Mouse (Mus musculus): ENCODE measurements around the gene Tent5a. TPM values are rescaled to one million over a fixed set of nuclear protein-coding genes. Genes with fewer than 3 reads are reported as not detected.
A peak's percentile ranks its signal among the peaks of the same experiment; 100 is the strongest.

The Tent5a gene
- 5.4 and 5.7 TPM in 2 replicates for polyA plus RNA-seq (2015; fragmentation: Nextera tagmentation; extraction: Ambion mirVana)

DNA sequence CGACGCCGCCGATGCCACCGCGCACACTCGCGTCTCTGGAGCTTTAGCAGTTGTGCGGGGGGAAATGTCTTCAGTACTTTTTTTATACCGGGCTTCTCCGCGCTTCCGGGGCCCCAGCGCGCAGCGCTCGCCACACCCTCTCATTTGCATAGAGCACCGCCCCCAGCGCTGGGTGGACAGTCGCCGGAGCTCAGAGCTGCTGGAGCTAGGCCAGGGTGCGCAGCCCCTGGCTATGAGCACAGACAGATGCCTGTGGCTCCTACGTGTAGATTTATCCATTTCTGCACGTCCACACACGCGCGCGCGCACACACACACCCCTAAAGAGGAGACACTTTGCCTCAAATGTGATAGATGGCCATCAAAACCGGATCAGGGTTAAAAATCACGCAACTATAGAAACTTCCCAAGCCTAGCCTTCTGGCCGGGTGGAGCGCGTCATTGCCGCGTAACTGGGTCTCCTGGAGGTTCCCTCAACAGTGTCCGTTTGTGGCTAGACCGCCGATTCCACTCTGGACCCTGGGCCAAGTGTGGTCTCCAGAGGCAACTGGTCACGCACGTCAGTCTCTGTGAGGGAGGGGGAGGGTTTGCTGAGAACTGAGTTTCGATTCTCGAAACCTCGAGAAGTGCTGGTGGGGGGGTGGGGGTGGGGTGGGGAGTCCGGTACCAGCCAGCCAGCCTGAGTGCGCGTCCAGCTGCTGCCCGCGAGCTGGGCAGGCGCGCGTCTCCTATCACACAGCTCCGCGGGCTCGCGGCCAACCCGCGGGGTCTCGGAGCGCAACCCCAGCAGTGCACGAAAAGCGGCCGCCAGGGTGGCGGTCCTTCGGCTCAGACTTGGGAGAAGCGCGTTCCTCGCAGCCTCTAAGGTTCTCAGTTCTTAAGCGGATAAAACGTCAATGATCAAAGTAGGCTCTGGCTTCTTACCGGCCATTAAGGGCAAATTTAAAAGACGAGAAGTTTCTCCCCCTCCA lies at the start of gene Tent5a:
Gene Tent5a, minus strand, starts transcription at position 107 of the 970 bp plus-strand sequence.
- H3K9me3 ChIP-seq (replicated peaks; ENCODE audit: control insufficient read depth, low read length, poor library complexity, severe bottlenecking), result no peaks in the 10 kb centered on the region
- ATAC-seq, result peak; percentile 86
- no peaks in the 10 kb centered on the region for H3K27me3 ChIP-seq (ENCODE audit: control insufficient read depth, insufficient read depth, low read depth, low read length)
- peak within 1 kb of the TSS; percentile 63 for H3K4me2 ChIP-seq (ENCODE audit: low read length)
- H3K9ac ChIP-seq (ENCODE audit: low read depth, low read length), result peak within 1 kb of the TSS; percentile 58
- under 1% methylated on average over 72 of the region's 72 CpGs for WGBS
- no peaks in the 10 kb centered on the region for H3K36me3 ChIP-seq (ENCODE audit: control insufficient read depth, insufficient read depth, low read length)
- peak within 1 kb of the TSS; percentile 69 for H3K4me3 ChIP-seq (ENCODE audit: low read depth, low read length)
- peaks cover 6% of the 10 kb centered on the region for H3K4me1 ChIP-seq (ENCODE audit: control insufficient read depth, insufficient read depth, low read length)
- H3K27ac ChIP-seq (ENCODE audit: low read length), result peak within 1 kb of the TSS; percentile 58

- no peaks in the 10 kb centered on the region for H3K27me3 ChIP-seq (ENCODE audit: control insufficient read depth, insufficient read depth, low read depth, low read length)
- H3K4me2 ChIP-seq (ENCODE audit: low read length), result no peak overlapping the region
- no peak overlapping the region for H3K4me3 ChIP-seq (ENCODE audit: low read depth, low read length)
- 89% methylated on average over 3 of the region's 3 CpGs for WGBS
- H3K4me1 ChIP-seq (ENCODE audit: control insufficient read depth, insufficient read depth, low read length), result no peaks in the 10 kb centered on the region
- no peaks in the 10 kb centered on the region for H3K9me3 ChIP-seq (replicated peaks; ENCODE audit: control insufficient read depth, low read length, poor library complexity, severe bottlenecking)
- H3K27ac ChIP-seq (ENCODE audit: low read length), result no peak overlapping the region
- H3K36me3 ChIP-seq (ENCODE audit: control insufficient read depth, insufficient read depth, low read length), result no peaks in the 10 kb centered on the region
- ATAC-seq, result no peak
- no peak overlapping the region for H3K9ac ChIP-seq (ENCODE audit: low read depth, low read length)
Measured at GRCm38 (mm10) chr9:85376643-85377307, 49.6 kb upstream of the Tent5a start.

- Histone ChIP-seq H3K4me1 (ENCODE audit: control insufficient read depth, insufficient read depth, low read length) (no peaks in the 10 kb centered on the region), H3K27ac (ENCODE audit: low read length) (no peak overlapping the region), H3K27me3 (ENCODE audit: control insufficient read depth, insufficient read depth, low read depth, low read length) (no peaks in the 10 kb centered on the region), H3K4me2 (ENCODE audit: low read length) (no peak overlapping the region), H3K36me3 (ENCODE audit: control insufficient read depth, insufficient read depth, low read length) (no peaks in the 10 kb centered on the region), H3K4me3 (ENCODE audit: low read depth, low read length) (no peak overlapping the region), H3K9ac (ENCODE audit: low read depth, low read length) (no peak overlapping the region), H3K9me3 (replicated peaks; ENCODE audit: control insufficient read depth, low read length, poor library complexity, severe bottlenecking) (no peaks in the 10 kb centered on the region)
- 90% methylated on average over 4 of the region's 4 CpGs for WGBS
- ATAC-seq, result no peak
Measured at GRCm38 (mm10) chr9:85375152-85375551, 48.0 kb upstream of the Tent5a start.

GRCm38 (mm10) chr9:85372034-85372433 lies 44.9 kb upstream of the Tent5a start:
- Histone ChIP-seq H3K27ac (ENCODE audit: low read length) (no peak overlapping the region), H3K4me1 (ENCODE audit: control insufficient read depth, insufficient read depth, low read length) (no peaks in the 10 kb centered on the region), H3K36me3 (ENCODE audit: control insufficient read depth, insufficient read depth, low read length) (no peaks in the 10 kb centered on the region), H3K4me2 (ENCODE audit: low read length) (no peak overlapping the region), H3K4me3 (ENCODE audit: low read depth, low read length) (no peak overlapping the region), H3K27me3 (ENCODE audit: control insufficient read depth, insufficient read depth, low read depth, low read length) (no peaks in the 10 kb centered on the region), H3K9me3 (replicated peaks; ENCODE audit: control insufficient read depth, low read length, poor library complexity, severe bottlenecking) (no peaks in the 10 kb centered on the region), H3K9ac (ENCODE audit: low read depth, low read length) (no peak overlapping the region)
- no peak for ATAC-seq
- 67% methylated on average over 1 of the region's 1 CpGs for WGBS

- Histone ChIP-seq H3K9me3 (replicated peaks; ENCODE audit: control insufficient read depth, low read length, poor library complexity, severe bottlenecking) (no peaks in the 10 kb centered on the region), H3K27ac (ENCODE audit: low read length) (no peak overlapping the region), H3K36me3 (ENCODE audit: control insufficient read depth, insufficient read depth, low read length) (no peaks in the 10 kb centered on the region), H3K4me2 (ENCODE audit: low read length) (no peak overlapping the region), H3K27me3 (ENCODE audit: control insufficient read depth, insufficient read depth, low read depth, low read length) (no peaks in the 10 kb centered on the region), H3K4me3 (ENCODE audit: low read depth, low read length) (no peak overlapping the region), H3K9ac (ENCODE audit: low read depth, low read length) (no peak overlapping the region), H3K4me1 (ENCODE audit: control insufficient read depth, insufficient read depth, low read length) (no peaks in the 10 kb centered on the region)
- ATAC-seq, result no peak
- WGBS, result 91% methylated on average over 5 of the region's 5 CpGs
Measured at GRCm38 (mm10) chr9:85369512-85369911, 42.4 kb upstream of the Tent5a start.

DNA sequence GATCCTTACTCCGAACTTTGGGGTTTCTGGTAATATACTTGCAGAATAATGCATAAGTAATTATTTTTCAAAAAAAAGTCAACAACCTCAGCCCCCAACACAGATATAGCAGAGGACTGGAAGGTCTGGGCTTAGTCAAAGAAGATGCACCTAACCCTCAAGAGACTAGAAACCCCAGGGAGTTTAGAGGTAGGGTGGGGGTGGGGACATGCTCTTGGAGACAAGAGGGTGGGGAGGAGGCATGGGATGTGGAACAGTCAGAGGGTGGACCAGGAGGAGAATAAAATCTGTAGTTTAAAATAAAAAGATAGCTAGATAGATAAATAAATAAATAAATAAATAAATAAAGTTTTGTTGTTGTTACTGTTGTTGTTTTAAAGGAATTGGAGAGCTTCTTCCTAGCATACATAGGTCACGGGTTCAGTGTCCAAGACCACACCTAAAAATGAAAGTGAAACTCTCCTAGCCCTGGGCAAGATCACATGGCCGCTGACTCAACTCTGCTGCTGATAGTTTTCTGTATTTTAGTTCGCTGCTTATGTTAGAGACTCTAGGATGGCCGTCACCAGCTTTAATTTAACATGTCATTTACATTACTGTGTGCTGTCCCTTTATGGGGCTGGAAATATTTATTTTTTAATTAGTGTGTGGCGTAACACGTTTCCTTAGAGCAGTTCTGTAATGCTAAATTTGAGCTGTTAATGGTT lies 30.2 kb upstream of the Tent5a start:
- no peaks in the 10 kb centered on the region for H3K9me3 ChIP-seq (replicated peaks; ENCODE audit: control insufficient read depth, low read length, poor library complexity, severe bottlenecking)
- H3K27ac ChIP-seq (ENCODE audit: low read length), result no peak overlapping the region
- no peak overlapping the region for H3K4me2 ChIP-seq (ENCODE audit: low read length)
- H3K4me1 ChIP-seq (ENCODE audit: control insufficient read depth, insufficient read depth, low read length), result no peaks in the 10 kb centered on the region
- no peak for ATAC-seq
- 89% methylated on average over 7 of the region's 7 CpGs for WGBS
- H3K36me3 ChIP-seq (ENCODE audit: control insufficient read depth, insufficient read depth, low read length), result no peaks in the 10 kb centered on the region
- H3K4me3 ChIP-seq (ENCODE audit: low read depth, low read length), result no peak overlapping the region
- no peak overlapping the region for H3K9ac ChIP-seq (ENCODE audit: low read depth, low read length)
- no peaks in the 10 kb centered on the region for H3K27me3 ChIP-seq (ENCODE audit: control insufficient read depth, insufficient read depth, low read depth, low read length)

GRCm38 (mm10) chr9:85355559-85355958 lies 28.4 kb upstream of the Tent5a start:
- Histone ChIP-seq H3K4me1 (ENCODE audit: control insufficient read depth, insufficient read depth, low read length) (no peaks in the 10 kb centered on the region), H3K36me3 (ENCODE audit: control insufficient read depth, insufficient read depth, low read length) (no peaks in the 10 kb centered on the region), H3K27me3 (ENCODE audit: control insufficient read depth, insufficient read depth, low read depth, low read length) (no peaks in the 10 kb centered on the region), H3K9me3 (replicated peaks; ENCODE audit: control insufficient read depth, low read length, poor library complexity, severe bottlenecking) (no peaks in the 10 kb centered on the region), H3K9ac (ENCODE audit: low read depth, low read length) (no peak overlapping the region), H3K4me3 (ENCODE audit: low read depth, low read length) (no peak overlapping the region), H3K27ac (ENCODE audit: low read length) (no peak overlapping the region), H3K4me2 (ENCODE audit: low read length) (no peak overlapping the region)
- ATAC-seq, result no peak
- WGBS, result 57% methylated on average over 5 of the region's 5 CpGs

- Histone ChIP-seq H3K4me2 (ENCODE audit: low read length) (no peak overlapping the region), H3K27ac (ENCODE audit: low read length) (no peak overlapping the region), H3K4me3 (ENCODE audit: low read depth, low read length) (no peak overlapping the region), H3K27me3 (ENCODE audit: control insufficient read depth, insufficient read depth, low read depth, low read length) (no peaks in the 10 kb centered on the region), H3K36me3 (ENCODE audit: control insufficient read depth, insufficient read depth, low read length) (no peaks in the 10 kb centered on the region), H3K4me1 (ENCODE audit: control insufficient read depth, insufficient read depth, low read length) (no peaks in the 10 kb centered on the region), H3K9me3 (replicated peaks; ENCODE audit: control insufficient read depth, low read length, poor library complexity, severe bottlenecking) (no peaks in the 10 kb centered on the region), H3K9ac (ENCODE audit: low read depth, low read length) (no peak overlapping the region)
- WGBS, result 89% methylated on average over 10 of the region's 10 CpGs
- ATAC-seq, result no peak
Measured at GRCm38 (mm10) chr9:85347823-85348523, 20.8 kb upstream of the Tent5a start.

All from midbrain, embryonic 16.5 days (tissue).